Mouse (Mus musculus) cerebellum, postnatal 14 days (tissue): ENCODE measurements around the gene Dok4.
A peak's percentile ranks its signal among the peaks of the same experiment; 100 is the strongest.
"Not testable (repeated sequence)": the region's sequence is repeated elsewhere in the genome, so short reads cannot be mapped to it uniquely, and the experiment has no call there.

Experiments
- DNase-seq, 2 experiments: peaks; one replicate each; pipeline ENCODE4 v3.0.0; 2021; ENCODE audit warnings: mixed read lengths in 2 of 2

Dok4 gene

GRCm38 (mm10) chr8:94876820-94877219, 690 bp upstream of the Dok4 start:
- DNase-seq: no peak

GRCm38 (mm10) chr8:94875871-94876150, 319 bp downstream of the Dok4 start:
- no peak for DNase-seq

- peak; percentile 35 to 48 for DNase-seq
Measured at GRCm38 (mm10) chr8:94875096-94875870, 847 bp downstream of the Dok4 start.

GRCm38 (mm10) chr8:94874358-94874757, 1.8 kb downstream of the Dok4 start:
- peak; percentile 75 to 83 for DNase-seq

- no peak for DNase-seq
Measured at GRCm38 (mm10) chr8:94872576-94872975, 3.6 kb downstream of the Dok4 start.

- DNase-seq: peak in 1 of 2 experiments; percentile 39
Measured at GRCm38 (mm10) chr8:94872156-94872555, 4.0 kb downstream of the Dok4 start.

- DNase-seq: peak; percentile 77 to 80
Measured at GRCm38 (mm10) chr8:94871108-94871894, 4.8 kb downstream of the Dok4 start.

- peak; percentile 68 to 80 for DNase-seq
Measured at GRCm38 (mm10) chr8:94870474-94871107, 5.5 kb downstream of the Dok4 start.

GRCm38 (mm10) chr8:94870003-94870402, 6.1 kb downstream of the Dok4 start:
- no peak for DNase-seq

GRCm38 (mm10) chr8:94869146-94869545, 7.0 kb downstream of the Dok4 start:
- DNase-seq: no peak

- DNase-seq: no peak
Measured at GRCm38 (mm10) chr8:94866921-94867320, 9.2 kb downstream of the Dok4 start.

- no peak for DNase-seq
Measured at GRCm38 (mm10) chr8:94865292-94865691, 10.8 kb downstream of the Dok4 start.

GRCm38 (mm10) chr8:94863897-94864673, 12.0 kb downstream of the Dok4 start:
- no peak for DNase-seq

GRCm38 (mm10) chr8:94862487-94863220, 13.5 kb downstream of the Dok4 start:
- DNase-seq: no peak

- peak; percentile 67 to 80 for DNase-seq
Measured at GRCm38 (mm10) chr8:94861352-94861910, 14.7 kb downstream of the Dok4 start.

- DNase-seq: peak; percentile 97
Measured at GRCm38 (mm10) chr8:94857346-94858173, 18.6 kb downstream of the Dok4 start, which contains the start of gene Polr2c. TSS of gene Polr2c (plus strand) at chr8:94857450.

GRCm38 (mm10) chr8:94857011-94857345, 19.2 kb downstream of the Dok4 start:
- no peak for DNase-seq

- DNase-seq: not testable (repeated sequence)
Measured at GRCm38 (mm10) chr8:94854761-94855160, 21.4 kb downstream of the Dok4 start.

- no peak for DNase-seq
Measured at GRCm38 (mm10) chr8:94850049-94850448, 26.1 kb downstream of the Dok4 start.

GRCm38 (mm10) chr8:94841183-94841582, 34.9 kb downstream of the Dok4 start:
- no peak for DNase-seq

GRCm38 (mm10) chr8:94838600-94838999, 37.5 kb downstream of the Dok4 start:
- peak; percentile 89 for DNase-seq
